Mouse (Mus musculus) limb, embryonic 10.5 days (tissue): ENCODE results near the gene Plekhh3. TPM values are rescaled to one million over a fixed set of nuclear protein-coding genes. Genes with fewer than 3 reads are reported as not detected.

Experiments
- DNase-seq: peaks from one replicate; pipeline ENCODE4 v3.0.0-alpha.2; 2017; ENCODE audit warnings: low spot score
- H3K27ac ChIP-seq: fragments of 300-500 bp; sonication (generic); 2 replicates; pipeline ENCODE4 v1.5.1; 2016; ENCODE audit warnings: mild to moderate bottlenecking
- H3K27me3 ChIP-seq: fragments of 300-500 bp; sonication (generic); 2 replicates; pipeline ENCODE4 v1.6.1; 2016; ENCODE audit warnings: low read depth, mild to moderate bottlenecking; ENCODE audit not compliant: poor library complexity, severe bottlenecking
- H3K36me3 ChIP-seq: fragments of 300-500 bp; sonication (generic); 2 replicates; pipeline ENCODE4 v1.6.1; 2016; ENCODE audit warnings: mild to moderate bottlenecking, moderate library complexity
- H3K4me1 ChIP-seq: fragments of 300-500 bp; sonication (generic); 2 replicates; pipeline ENCODE4 v1.6.1; 2016
- H3K4me3 ChIP-seq: fragments of 300-500 bp; sonication (generic); 2 replicates; pipeline ENCODE4 v1.5.1; 2016; ENCODE audit warnings: mild to moderate bottlenecking, moderate library complexity
- H3K9me3 ChIP-seq: fragments of 300-500 bp; sonication (generic); replicated peaks from 2 replicates; pipeline ENCODE4 v1.6.1; 2016; ENCODE audit warnings: mild to moderate bottlenecking
- WGBS: fragments of 180-500 bp; shearing (Covaris S2); methylation state at CpG from one replicate; pipeline ENCODE4 v1.1.7; 2016; 5-methylcytosine and 5-hydroxymethylcytosine counted together
- polyA plus RNA-seq: library from polyadenylated mRNA; unstranded; fragments of >200 nt; fragmentation: Nextera tagmentation; extraction: Ambion mirVana; gene quantifications from 2 replicates; pipeline ENCODE4 v1.2.1, GENCODE M21; 2016

The Plekhh3 gene
- polyA plus RNA-seq, 1 experiment from 2014 or later, result 3.0 TPM

- Histone ChIP-seq H3K27me3 (peaks cover 92% of the 10 kb centered on the region), H3K27ac (peak overlapping the region; percentile 73), H3K36me3 (no peaks in the 10 kb centered on the region), H3K4me1 (peaks cover 81% of the 10 kb centered on the region), H3K4me3 (peak overlapping the region; percentile 46), H3K9me3 (no peaks in the 10 kb centered on the region)
- peak; percentile 88 for DNase-seq
- under 1% methylated on average over 61 of the region's 61 CpGs for WGBS
Observed at GRCm38 (mm10) chr11:101173631-101174388, 2.7 kb upstream of the Plekhh3 start.

DNA sequence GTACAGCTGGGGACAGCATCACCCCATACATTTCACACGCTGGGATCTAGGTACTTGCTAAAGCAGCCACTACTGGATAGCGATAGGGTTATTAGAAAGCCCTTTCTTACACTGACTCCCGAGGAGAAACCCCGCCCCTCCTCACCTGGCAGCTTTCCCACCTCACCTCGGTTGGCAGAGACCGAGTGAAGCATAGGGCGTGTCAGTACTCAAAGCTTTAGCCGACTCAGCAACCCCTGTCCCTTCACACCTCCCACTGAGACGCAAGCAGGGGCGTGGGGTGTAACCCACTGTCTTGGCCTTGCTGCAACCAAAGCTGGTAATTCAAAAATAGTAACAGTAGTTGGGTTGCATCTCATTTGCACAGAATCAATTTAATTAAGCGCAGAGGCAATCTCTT lies 2.0 kb upstream of the Plekhh3 start:
- Histone ChIP-seq H3K4me3 (peak overlapping the region; percentile 46), H3K27ac (0 out of 2 replicates have a peak overlapping the region, but pooled peaks have one; percentile 73), H3K9me3 (no peaks in the 10 kb centered on the region), H3K27me3 (peaks cover 92% of the 10 kb centered on the region), H3K4me1 (peaks cover 78% of the 10 kb centered on the region), H3K36me3 (no peaks in the 10 kb centered on the region)
- DNase-seq, result no peak
- WGBS, result 5% methylated on average over 11 of the region's 11 CpGs

DNA sequence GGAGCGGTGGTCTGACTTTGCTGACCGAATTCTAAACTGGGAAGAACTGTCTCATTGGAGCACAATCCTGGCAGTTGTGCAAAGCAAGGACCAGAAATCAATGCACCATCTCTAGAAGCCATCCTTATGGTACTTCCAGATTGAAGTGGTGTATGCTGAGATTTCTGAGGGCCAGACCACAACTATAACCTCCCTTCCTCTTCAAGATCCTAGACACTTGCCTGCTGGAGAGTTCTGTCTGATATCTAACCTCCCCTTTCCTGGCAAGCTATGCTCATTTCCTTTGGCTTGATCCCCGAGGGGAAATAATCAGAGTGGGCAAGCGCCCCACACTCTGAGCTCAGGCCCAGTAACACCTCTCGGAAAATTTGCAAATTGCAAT lies 1.3 kb upstream of the Plekhh3 start:
- peaks cover 92% of the 10 kb centered on the region for H3K27me3 ChIP-seq
- H3K4me1 ChIP-seq, result peaks cover 79% of the 10 kb centered on the region
- H3K9me3 ChIP-seq, result no peaks in the 10 kb centered on the region
- peak overlapping the region; percentile 56; the same call in 1 of the 2 replicates for H3K27ac ChIP-seq
- DNase-seq, result no peak
- 15% methylated on average over 5 of the region's 5 CpGs for WGBS
- peak overlapping the region; percentile 69 for H3K4me3 ChIP-seq
- no peaks in the 10 kb centered on the region; the same call in 1 of the 2 replicates for H3K36me3 ChIP-seq

GRCm38 (mm10) chr11:101171721-101172433 lies 726 bp upstream of the Plekhh3 start:
- Histone ChIP-seq H3K27ac (peak overlapping the region; percentile 56), H3K36me3 (no peaks in the 10 kb centered on the region; the same call in 1 of the 2 replicates), H3K27me3 (peaks cover 92% of the 10 kb centered on the region), H3K9me3 (no peaks in the 10 kb centered on the region), H3K4me1 (peaks cover 76% of the 10 kb centered on the region), H3K4me3 (peak overlapping the region; percentile 69)
- WGBS, result under 1% methylated on average over 31 of the region's 31 CpGs
- DNase-seq, result peak; percentile 80

GRCm38 (mm10) chr11:101170354-101170810 lies 769 bp downstream of the Plekhh3 start, which contains the start of gene Cntnap1:
TSS of gene Cntnap1 (plus strand) at chr11:101170523.
- peak within 1 kb of the TSS; percentile 73 for H3K27ac ChIP-seq

GRCm38 (mm10) chr11:101169301-101170107 lies 1.6 kb downstream of the Plekhh3 start:
- WGBS, result 13% methylated on average over 17 of the region's 17 CpGs
- H3K9me3 ChIP-seq, result no peaks in the 10 kb centered on the region
- H3K4me3 ChIP-seq, result peak overlapping the region; percentile 69
- peaks cover 92% of the 10 kb centered on the region for H3K27me3 ChIP-seq
- H3K27ac ChIP-seq, result no peak overlapping the region
- DNase-seq, result no peak
- H3K36me3 ChIP-seq, result no peaks in the 10 kb centered on the region; the same call in 1 of the 2 replicates
- peaks cover 69% of the 10 kb centered on the region for H3K4me1 ChIP-seq

More at GRCm38 (mm10) chr11:101170354-101170810, 769 bp downstream of the Plekhh3 start, which contains the start of gene Cntnap1:
- no peak for DNase-seq
- H3K27me3 ChIP-seq, result peaks cover 92% of the 10 kb centered on the region
- no peaks in the 10 kb centered on the region for H3K9me3 ChIP-seq
- no peaks in the 10 kb centered on the region; the same call in 1 of the 2 replicates for H3K36me3 ChIP-seq
- H3K4me1 ChIP-seq, result peaks cover 67% of the 10 kb centered on the region
- under 1% methylated on average over 35 of the region's 35 CpGs for WGBS
- peak within 1 kb of the TSS; percentile 69 for H3K4me3 ChIP-seq

- peaks cover 69% of the 10 kb centered on the region for H3K4me1 ChIP-seq
- no peak for DNase-seq
- H3K36me3 ChIP-seq, result peaks cover 5% of the 10 kb centered on the region
- WGBS, result 67% methylated on average over 18 of the region's 18 CpGs
- peaks cover 92% of the 10 kb centered on the region for H3K27me3 ChIP-seq
- no peak overlapping the region for H3K4me3 ChIP-seq
- H3K9me3 ChIP-seq, result no peaks in the 10 kb centered on the region
- H3K27ac ChIP-seq, result no peak overlapping the region
Observed at GRCm38 (mm10) chr11:101168301-101168980, 2.7 kb downstream of the Plekhh3 start.

DNA sequence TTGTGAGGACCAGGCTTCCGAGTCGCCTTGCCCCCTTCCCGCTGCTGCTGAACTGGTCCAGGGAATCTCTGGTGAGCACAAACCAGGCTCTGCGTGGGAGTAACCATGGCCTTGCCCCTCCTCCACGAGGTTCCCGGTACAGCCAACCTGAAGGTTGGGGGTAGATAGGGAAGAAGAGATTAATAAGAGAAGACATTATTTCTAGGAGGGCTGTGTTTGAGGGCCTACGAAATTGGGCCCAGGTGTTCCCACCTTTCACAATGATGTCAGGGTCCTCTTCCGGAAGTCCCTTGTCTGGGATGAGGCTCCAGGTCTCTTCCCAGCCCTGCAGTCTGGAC lies 3.2 kb downstream of the Plekhh3 start:
- Histone ChIP-seq H3K4me1 (peaks cover 69% of the 10 kb centered on the region), H3K36me3 (peaks cover 5% of the 10 kb centered on the region), H3K27me3 (peaks cover 92% of the 10 kb centered on the region), H3K27ac (no peak overlapping the region), H3K4me3 (no peak overlapping the region), H3K9me3 (no peaks in the 10 kb centered on the region)
- 39% methylated on average over 8 of the region's 8 CpGs for WGBS
- DNase-seq, result no peak

- WGBS, result 39% methylated on average over 19 of the region's 19 CpGs
- Histone ChIP-seq H3K27ac (no peak overlapping the region), H3K4me1 (peaks cover 69% of the 10 kb centered on the region), H3K9me3 (no peaks in the 10 kb centered on the region), H3K36me3 (peaks cover 5% of the 10 kb centered on the region), H3K27me3 (peaks cover 93% of the 10 kb centered on the region), H3K4me3 (no peak overlapping the region)
- DNase-seq, result no peak
Observed at GRCm38 (mm10) chr11:101167211-101167962, 3.8 kb downstream of the Plekhh3 start.

DNA sequence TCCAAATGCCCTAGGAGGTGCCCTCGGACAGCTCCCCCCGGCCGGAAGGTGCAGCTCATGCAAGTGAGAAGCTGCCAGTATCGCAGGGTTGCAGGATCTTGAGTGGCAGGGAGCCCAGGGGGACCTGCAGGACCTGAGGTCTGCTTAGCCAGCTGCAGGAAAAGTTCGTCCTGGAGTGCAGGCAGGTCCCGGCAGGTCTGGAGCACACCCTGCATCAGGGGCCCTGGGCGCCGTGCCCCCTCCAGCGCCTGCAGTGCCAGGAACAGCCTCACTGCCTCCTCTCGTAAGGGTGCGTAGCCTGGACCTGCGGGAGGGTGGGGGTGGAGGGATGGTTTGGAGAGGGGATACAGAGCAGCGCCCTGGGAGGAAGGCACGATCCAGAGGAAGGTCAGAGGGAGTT lies 4.8 kb downstream of the Plekhh3 start:
- Histone ChIP-seq H3K4me1 (peaks cover 59% of the 10 kb centered on the region), H3K4me3 (no peak overlapping the region), H3K36me3 (peaks cover 7% of the 10 kb centered on the region), H3K9me3 (no peaks in the 10 kb centered on the region), H3K27ac (no peak overlapping the region), H3K27me3 (peaks cover 96% of the 10 kb centered on the region)
- no peak for DNase-seq
- WGBS, result 48% methylated on average over 14 of the region's 14 CpGs

GRCm38 (mm10) chr11:101164677-101165580 lies 6.2 kb downstream of the Plekhh3 start:
- Histone ChIP-seq H3K27ac (no peak overlapping the region), H3K27me3 (peaks cover 98% of the 10 kb centered on the region), H3K4me3 (peak overlapping the region; percentile 52), H3K9me3 (no peaks in the 10 kb centered on the region), H3K36me3 (peaks cover 7% of the 10 kb centered on the region), H3K4me1 (peaks cover 44% of the 10 kb centered on the region)
- WGBS, result 3% methylated on average over 35 of the region's 35 CpGs
- DNase-seq, result no peak
